Mouse (Mus musculus): ENCODE data around the gene Mei1. TPM values are rescaled to one million over a fixed set of nuclear protein-coding genes. Genes with fewer than 3 reads are reported as not detected.

Mei1 gene
- polyA plus RNA-seq, 1 experiment from 2014 or later = not detected

- POLR2A ChIA-PET = no interaction called here
- DNase-seq (ENCODE audit: low read depth, low spot score) (no peak), ATAC-seq (no peak)
- CTCF ChIA-PET = interaction anchor here (1.0 to 2.3 kb wide), 2 partner anchors 9 to 29 kb away, joined by 3 to 6 read pairs; no protein-coding TSS in a partner anchor
- no peak for TF ChIP-seq CTCF (IDR thresholded peaks at IDR 0.05)
- in situ Hi-C loops (cut with MboI; ENCODE audit: low pct_unique_long_range_greater_than_20kb) = no loop called here
- no peaks in the 10 kb centered on the region for H3K27me3 ChIP-seq
These were observed 65.6 kb downstream of the Mei1 start for GRCm38 (mm10) chr15:82135372-82135771.

DNA sequence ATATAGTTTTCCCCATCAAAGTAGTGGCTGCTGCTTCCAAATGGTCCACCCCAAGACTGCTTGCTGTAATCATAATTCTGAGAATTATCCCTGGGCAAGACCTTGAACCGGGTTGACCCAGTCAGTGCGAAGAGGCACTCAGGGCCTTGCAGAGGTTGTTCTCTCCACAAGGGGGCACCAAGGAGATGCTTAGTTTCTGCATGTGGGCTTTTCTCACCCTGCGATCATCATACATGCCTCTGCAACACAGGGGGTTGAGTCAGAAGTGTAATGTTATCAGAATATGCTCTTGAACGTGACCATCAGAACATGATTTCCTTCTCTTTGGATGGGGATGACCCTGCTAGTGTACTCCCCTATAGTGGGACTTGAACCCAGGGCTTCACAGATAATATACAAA is 68.8 kb downstream of the Mei1 start:
- in situ Hi-C loops (cut with MboI; ENCODE audit: low pct_unique_long_range_greater_than_20kb) = no loop called here
- H3K27me3 ChIP-seq = no peaks in the 10 kb centered on the region
- TF ChIP-seq CTCF (IDR thresholded peaks at IDR 0.05) = peak; percentile 82
- ChIA-PET CTCF (interaction anchor here (0.9 to 1.3 kb wide), 3 partner anchors 18 to 52 kb away, joined by 3 read pairs; no protein-coding TSS in a partner anchor), POLR2A (no interaction called here)
- ATAC-seq (no peak), DNase-seq (ENCODE audit: low read depth, low spot score) (no peak)

- no peak for DNase-seq (ENCODE audit: low read depth, low spot score)
- no peak for ATAC-seq
- TF ChIP-seq CTCF (IDR thresholded peaks at IDR 0.05) = peak; percentile 67
- ChIA-PET POLR2A (no interaction called here), CTCF (interaction anchor here (1.3 kb wide), 1 partner anchor 18 kb away, joined by 3 read pairs; no protein-coding TSS in a partner anchor)
- no peaks in the 10 kb centered on the region for H3K27me3 ChIP-seq
- in situ Hi-C loops (cut with MboI; ENCODE audit: low pct_unique_long_range_greater_than_20kb) = no loop called here
These were observed 69.4 kb downstream of the Mei1 start for GRCm38 (mm10) chr15:82139196-82139595.

- no peaks in the 10 kb centered on the region for H3K27me3 ChIP-seq
- POLR2A ChIA-PET = interaction anchor here (0.6 kb wide), 1 partner anchor 20 kb away, joined by 3 read pairs; no protein-coding TSS in a partner anchor
- in situ Hi-C loops (cut with MboI; ENCODE audit: low pct_unique_long_range_greater_than_20kb) = loop anchor here (5.0 kb wide), 1 partner anchor 97 kb away; no protein-coding TSS in a partner anchor
- ATAC-seq = no peak
- no peak for TF ChIP-seq CTCF (IDR thresholded peaks at IDR 0.05)
- CTCF ChIA-PET = interaction anchor here (3.3 kb wide), 1 partner anchor 97 kb away, joined by 16 read pairs; no protein-coding TSS in a partner anchor
- no peak for DNase-seq (ENCODE audit: low read depth, low spot score)
These were observed 70.6 kb downstream of the Mei1 start for GRCm38 (mm10) chr15:82140355-82140754.

DNA sequence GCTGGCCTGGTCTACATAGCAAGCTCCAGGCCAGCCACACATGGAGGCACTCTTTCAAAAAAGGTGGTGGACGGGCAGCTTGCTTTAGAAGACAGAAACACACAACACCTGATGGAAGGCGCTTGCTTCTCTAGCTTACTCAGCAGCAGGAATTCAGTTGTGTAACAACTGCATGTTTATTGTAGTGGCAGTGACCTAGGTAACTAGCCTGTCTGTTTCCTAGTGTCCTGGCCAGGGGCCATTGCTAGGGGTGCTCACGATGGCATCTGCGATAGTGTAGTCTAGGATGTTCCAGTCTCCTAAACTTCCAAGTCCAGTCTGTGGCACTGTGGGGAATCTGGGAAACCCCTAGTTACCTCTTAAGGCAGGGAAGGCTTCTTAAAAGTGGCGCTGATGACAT is 74.4 kb downstream of the Mei1 start:
- no peak for ATAC-seq
- no peak for TF ChIP-seq CTCF (IDR thresholded peaks at IDR 0.05)
- ChIA-PET CTCF (interaction anchor here (0.9 to 1.4 kb wide), 9 partner anchors 10 to 93 kb away, joined by 3 to 4 read pairs (median 4); no protein-coding TSS in a partner anchor), POLR2A (no interaction called here)
- H3K27me3 ChIP-seq = no peaks in the 10 kb centered on the region
- no peak for DNase-seq (ENCODE audit: low read depth, low spot score)
- in situ Hi-C loops (cut with MboI; ENCODE audit: low pct_unique_long_range_greater_than_20kb) = loop anchor here (5.0 kb wide), 1 partner anchor 93 kb away; no protein-coding TSS in a partner anchor

DNA sequence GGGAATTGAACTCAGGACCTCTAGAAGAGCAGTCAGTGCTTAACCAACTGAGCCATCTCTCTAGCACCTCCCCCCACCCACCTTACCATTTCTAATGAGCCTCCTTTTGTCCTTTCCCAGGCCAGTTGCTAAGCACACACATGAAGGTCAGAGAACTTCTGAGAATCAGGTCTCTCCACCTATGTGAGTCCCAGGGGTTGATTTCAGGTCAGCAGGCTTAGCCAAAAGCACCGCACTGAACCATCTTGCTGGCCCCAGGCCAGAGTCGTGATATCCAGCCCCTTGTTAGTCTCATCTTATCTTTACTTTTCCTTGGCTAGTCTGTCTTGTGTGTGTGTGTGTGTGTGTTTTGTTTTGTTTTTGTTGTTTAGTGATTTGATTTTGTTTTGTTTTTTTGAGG is 75.6 kb downstream of the Mei1 start:
- in situ Hi-C loops (cut with MboI; ENCODE audit: low pct_unique_long_range_greater_than_20kb) = no loop called here
- TF ChIP-seq CTCF (IDR thresholded peaks at IDR 0.05) = no peak
- DNase-seq (ENCODE audit: low read depth, low spot score) = no peak
- no peak for ATAC-seq
- POLR2A ChIA-PET = interaction anchor here (1.6 kb wide), 1 partner anchor 37 kb away, joined by 4 read pairs; no protein-coding TSS in a partner anchor
- no peaks in the 10 kb centered on the region for H3K27me3 ChIP-seq
- CTCF ChIA-PET = interaction anchor here (1.0 to 1.4 kb wide), 7 partner anchors 11 to 92 kb away, joined by 3 to 4 read pairs (median 4); no protein-coding TSS in a partner anchor

DNA sequence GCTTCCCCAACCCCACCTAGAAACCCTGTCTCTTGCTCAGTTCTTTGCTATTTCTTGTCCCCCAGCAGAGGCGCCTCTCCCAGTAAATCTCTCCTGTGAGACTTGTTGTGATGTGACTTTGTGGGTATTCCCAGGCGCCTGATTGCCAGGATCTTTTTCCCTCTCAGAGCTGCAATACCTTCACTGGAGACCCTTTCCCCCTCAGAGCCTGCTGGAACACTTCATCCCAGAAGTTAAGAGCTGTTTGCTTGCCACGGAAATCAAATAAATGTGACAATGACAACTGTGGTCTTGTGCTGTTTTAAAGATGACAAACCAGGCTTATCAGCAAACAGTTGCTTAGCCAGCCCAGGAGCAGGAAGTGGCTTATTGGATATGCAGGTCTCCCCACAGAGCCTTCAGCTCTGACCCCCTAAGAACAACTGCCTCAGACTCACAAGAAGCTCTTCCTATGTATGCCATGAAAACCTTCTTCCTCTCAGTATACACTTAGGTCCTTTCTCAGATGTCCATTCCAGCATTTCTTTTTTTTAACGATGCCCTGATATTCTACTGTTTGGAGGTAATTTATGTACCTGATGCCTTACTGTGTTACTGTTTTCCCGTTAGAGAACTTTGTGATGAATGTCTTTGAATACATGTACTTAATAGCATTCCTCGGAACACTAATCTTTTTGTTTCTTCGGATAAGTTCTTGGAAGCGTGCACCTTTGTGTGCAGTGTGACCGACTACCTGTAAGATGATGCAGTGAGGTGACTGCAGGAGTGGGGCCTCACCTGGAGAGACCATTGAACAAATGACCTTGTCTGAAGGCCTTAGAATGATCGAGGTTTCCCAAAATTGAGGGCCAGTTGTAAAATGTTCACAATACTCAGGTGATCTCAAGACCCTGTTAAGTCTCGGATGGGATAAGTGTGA is 76.3 kb downstream of the Mei1 start:
- ChIA-PET CTCF (interaction anchor here (1.0 to 1.4 kb wide), 7 partner anchors 16 to 91 kb away, joined by 3 to 5 read pairs (median 4); no protein-coding TSS in a partner anchor), POLR2A (interaction anchor here (1.2 to 1.6 kb wide), 2 partner anchors 36 to 88 kb away, joined by 3 to 4 read pairs; no protein-coding TSS in a partner anchor)
- TF ChIP-seq CTCF (IDR thresholded peaks at IDR 0.05) = no peak
- in situ Hi-C loops (cut with MboI; ENCODE audit: low pct_unique_long_range_greater_than_20kb) = no loop called here
- ATAC-seq (no peak), DNase-seq (ENCODE audit: low read depth, low spot score) (no peak)
- no peaks in the 10 kb centered on the region for H3K27me3 ChIP-seq

GRCm38 (mm10) chr15:82146770-82147610 is 77.2 kb downstream of the Mei1 start, which contains the start of gene Srebf2:
Gene Srebf2 (plus strand): TSS chr15:82147181.
- ATAC-seq (peak; percentile 97), DNase-seq (ENCODE audit: low read depth, low spot score) (peak; percentile 94)
- ChIA-PET POLR2A (interaction anchor here (1.1 to 1.6 kb wide), 5 partner anchors 19 to 87 kb away, joined by 3 to 4 read pairs (median 3); partner anchors contain the start of gene Ccdc134), CTCF (interaction anchor here (1.0 to 1.3 kb wide), 4 partner anchors 17 to 90 kb away, joined by 4 to 5 read pairs (median 4); no protein-coding TSS in a partner anchor)
- no peak for TF ChIP-seq CTCF (IDR thresholded peaks at IDR 0.05)
- H3K27me3 ChIP-seq = no peaks in the 10 kb centered on the region
- in situ Hi-C loops (cut with MboI; ENCODE audit: low pct_unique_long_range_greater_than_20kb) = no loop called here

- ChIA-PET POLR2A (interaction anchor here (1.1 to 1.5 kb wide), 3 partner anchors 19 to 36 kb away, joined by 3 to 4 read pairs (median 3); partner anchors contain the start of gene Ccdc134), CTCF (interaction anchor here (1.1 to 1.2 kb wide), 2 partner anchors 16 to 18 kb away, joined by 4 read pairs; no protein-coding TSS in a partner anchor)
- no peak for TF ChIP-seq CTCF (IDR thresholded peaks at IDR 0.05)
- H3K27me3 ChIP-seq = no peaks in the 10 kb centered on the region
- ATAC-seq = peak; percentile 40
- in situ Hi-C loops (cut with MboI; ENCODE audit: low pct_unique_long_range_greater_than_20kb) = no loop called here
- DNase-seq (ENCODE audit: low read depth, low spot score) = no peak
These were observed 77.9 kb downstream of the Mei1 start for GRCm38 (mm10) chr15:82147611-82148111.

Measured in Patski (cell line).